Mouse (Mus musculus) MEL (cell line): ENCODE measurements at regions not wholly inside any gene's neighbourhood (a gene's known extent, or its start where the extent isn't known, plus 50 kb on each side); places are given as distances from the start of the nearest gene placed in this dataset.

Source experiments
- DNase-seq: peaks from one replicate; pipeline ENCODE4 v3.0.0; 2011; ENCODE audit warnings: low read depth, low spot score
- H3K27ac ChIP-seq: 2 replicates; pipeline ENCODE4 v1.5.1; 2012; ENCODE audit warnings: low read depth, mild to moderate bottlenecking, control low read depth, low read length, moderate library complexity; ENCODE audit not compliant: control insufficient read depth
- H3K27me3 ChIP-seq, 2 experiments: fragments of 150-350 bp in 1 of 2; sonication (generic) in 1 of 2; 2 replicates each; pipeline ENCODE4 v1.6.1; 2012; ENCODE audit warnings: low read length in 2 of 2, mild to moderate bottlenecking in 2 of 2, improper control_type of control experiment in 1 of 2, moderate library complexity in 1 of 2; ENCODE audit not compliant: insufficient read depth in 2 of 2, control insufficient read depth in 1 of 2
- H3K36me3 ChIP-seq, 2 experiments: 2 replicates each; pipeline ENCODE4 v1.6.1; 2012 to 2014; ENCODE audit warnings: low read length in 2 of 2, improper control_type of control experiment in 1 of 2, inconsistent platforms in 1 of 2, mild to moderate bottlenecking in 1 of 2; ENCODE audit not compliant: insufficient read depth in 2 of 2, control insufficient read depth in 1 of 2
- H3K4me1 ChIP-seq, 2 experiments: fragments of 150-350 bp in 1 of 2; sonication (generic) in 1 of 2; 2 replicates each; pipeline ENCODE4 v1.6.1; 2012; ENCODE audit warnings: low read length in 2 of 2, improper control_type of control experiment in 1 of 2, mild to moderate bottlenecking in 1 of 2; ENCODE audit not compliant: insufficient read depth in 2 of 2, control insufficient read depth in 1 of 2
- H3K4me3 ChIP-seq, 2 experiments: fragments of 150-350 bp in 1 of 2; sonication (generic) in 1 of 2; 2 replicates each; pipeline ENCODE4 v1.5.1; 2012; ENCODE audit warnings: low read depth in 2 of 2, low read length in 2 of 2, mild to moderate bottlenecking in 2 of 2, moderate library complexity in 2 of 2, control low read depth in 1 of 2, improper control_type of control experiment in 1 of 2; ENCODE audit not compliant: control insufficient read depth in 1 of 2, insufficient read depth in 1 of 2
- H3K79me2 ChIP-seq: 2 replicates; pipeline ENCODE4 v1.6.1; 2012; ENCODE audit warnings: mild to moderate bottlenecking, low read length, moderate library complexity; ENCODE audit not compliant: control insufficient read depth, poor library complexity, insufficient read depth
- H3K9ac ChIP-seq: 2 replicates; pipeline ENCODE4 v1.6.1; 2012; ENCODE audit warnings: low read depth, mild to moderate bottlenecking, control low read depth, low read length, moderate library complexity; ENCODE audit not compliant: control insufficient read depth, poor library complexity, severe bottlenecking
- H3K9me3 ChIP-seq: fragments of 150-350 bp; sonication (generic); replicated peaks from 2 replicates; pipeline ENCODE4 v1.6.1; 2012; ENCODE audit warnings: mild to moderate bottlenecking, low read length, improper control_type of control experiment, moderate library complexity; ENCODE audit not compliant: insufficient read depth
- BHLHE40 ChIP-seq: IDR thresholded peaks from 2 replicates; pipeline ENCODE4 v1.6.1; 2012; ENCODE audit warnings: low read depth, mild to moderate bottlenecking, inconsistent platforms, low read length, improper control_type of control experiment, borderline replicate concordance
- CHD1 ChIP-seq: IDR thresholded peaks from 2 replicates; pipeline ENCODE4 v1.6.1; 2012; ENCODE audit warnings: low read depth, mild to moderate bottlenecking, inconsistent platforms, low read length, improper control_type of control experiment
- CTCF ChIP-seq, 3 experiments: IDR thresholded peaks in 2 of 3; conservative IDR thresholded peaks in 1 of 3; 2 replicates each; pipeline ENCODE4 v1.5.1; 2011 to 2012; ENCODE audit warnings: low read length in 3 of 3, low read depth in 2 of 3, mild to moderate bottlenecking in 2 of 3, improper control_type of control experiment in 1 of 3, inconsistent platforms in 1 of 3, mixed read lengths in 1 of 3, moderate library complexity in 1 of 3; ENCODE audit not compliant: control insufficient read depth in 1 of 3, insufficient read depth in 1 of 3, poor library complexity in 1 of 3, severe bottlenecking in 1 of 3
- ELF1 ChIP-seq: IDR thresholded peaks from 2 replicates; pipeline ENCODE4 v1.6.1; 2014; ENCODE audit warnings: low read depth, mild to moderate bottlenecking, inconsistent platforms, low read length, improper control_type of control experiment, moderate library complexity
- ETS1 ChIP-seq: IDR thresholded peaks from 2 replicates; pipeline ENCODE4 v1.6.1; 2012; ENCODE audit warnings: low read depth, mild to moderate bottlenecking, inconsistent platforms, low read length, improper control_type of control experiment, moderate library complexity
- HCFC1 ChIP-seq: IDR thresholded peaks from 2 replicates; pipeline ENCODE4 v1.6.1; 2012; ENCODE audit warnings: low read depth, mild to moderate bottlenecking, inconsistent platforms, low read length, improper control_type of control experiment, moderate library complexity
- KAT2A ChIP-seq: conservative IDR thresholded peaks from 2 replicates; pipeline ENCODE4 v1.6.1; 2012; ENCODE audit warnings: low read depth, low read length, improper control_type of control experiment, inconsistent platforms
- MAFK ChIP-seq: IDR thresholded peaks from 2 replicates; pipeline ENCODE4 v1.6.1; 2011; ENCODE audit warnings: low read depth, mild to moderate bottlenecking, low read length, improper control_type of control experiment, borderline replicate concordance
- MAX ChIP-seq: IDR thresholded peaks from 2 replicates; pipeline ENCODE4 v1.6.1; 2011; ENCODE audit warnings: low read length, improper control_type of control experiment
- MEF2A ChIP-seq: IDR thresholded peaks from 2 replicates; pipeline ENCODE4 v1.6.1; 2014; ENCODE audit warnings: low read depth, mild to moderate bottlenecking, inconsistent platforms, low read length, improper control_type of control experiment; ENCODE audit not compliant: poor library complexity, insufficient replicate concordance, severe bottlenecking; ENCODE audit errors: extremely low read depth
- NRF1 ChIP-seq: IDR thresholded peaks from 2 replicates; pipeline ENCODE4 v1.6.1; 2014; ENCODE audit warnings: low read depth, mild to moderate bottlenecking, inconsistent platforms, low read length, improper control_type of control experiment, moderate library complexity; ENCODE audit not compliant: poor library complexity, insufficient read depth, severe bottlenecking
- POLR2AphosphoS5 ChIP-seq: IDR thresholded peaks from 2 replicates; pipeline ENCODE4 v1.6.1; 2012; ENCODE audit warnings: low read depth, borderline replicate concordance, mild to moderate bottlenecking, inconsistent platforms, low read length, moderate library complexity, mixed read lengths
- RCOR1 ChIP-seq: IDR thresholded peaks from 2 replicates; pipeline ENCODE4 v1.6.1; 2012; ENCODE audit warnings: low read depth, mild to moderate bottlenecking, inconsistent platforms, low read length, improper control_type of control experiment
- SIN3A ChIP-seq: IDR thresholded peaks from 2 replicates; pipeline ENCODE4 v1.6.1; 2012; ENCODE audit warnings: low read length, improper control_type of control experiment, inconsistent platforms
- SMC3 ChIP-seq: IDR thresholded peaks from 2 replicates; pipeline ENCODE4 v1.6.1; 2011; ENCODE audit warnings: low read depth, low read length, improper control_type of control experiment
- TAL1 ChIP-seq: IDR thresholded peaks from 2 replicates; pipeline ENCODE4 v1.6.1; 2012; ENCODE audit warnings: mild to moderate bottlenecking, inconsistent platforms, low read length, moderate library complexity, mixed read lengths
- TCF12 ChIP-seq: IDR thresholded peaks from 2 replicates; pipeline ENCODE4 v1.6.1; 2014; ENCODE audit warnings: low read depth, mild to moderate bottlenecking, inconsistent platforms, low read length, improper control_type of control experiment, moderate library complexity
- UBTF ChIP-seq: IDR thresholded peaks from 2 replicates; pipeline ENCODE4 v1.6.1; 2012; ENCODE audit warnings: low read depth, mild to moderate bottlenecking, inconsistent platforms, low read length, improper control_type of control experiment, moderate library complexity, borderline replicate concordance; ENCODE audit not compliant: insufficient read depth
- USF1 ChIP-seq: IDR thresholded peaks from 2 replicates; pipeline ENCODE4 v1.6.1; 2014; ENCODE audit warnings: low read depth, mild to moderate bottlenecking, inconsistent platforms, low read length, improper control_type of control experiment, moderate library complexity
- ZKSCAN1 ChIP-seq: IDR thresholded peaks from 2 replicates; pipeline ENCODE4 v1.6.1; 2012; ENCODE audit warnings: low read depth, mild to moderate bottlenecking, inconsistent platforms, low read length, improper control_type of control experiment, moderate library complexity
- ZMIZ1 ChIP-seq: IDR thresholded peaks from 2 replicates; pipeline ENCODE4 v1.6.1; 2012; ENCODE audit warnings: low read depth, mild to moderate bottlenecking, inconsistent platforms, low read length, improper control_type of control experiment, moderate library complexity

- H3K36me3 ChIP-seq, result no peaks in the 10 kb centered on the region
- no peak overlapping the region for H3K4me3 ChIP-seq
- H3K79me2 ChIP-seq, result no peaks in the 10 kb centered on the region
- no peak overlapping the region for H3K9ac ChIP-seq
- H3K27ac ChIP-seq, result no peak overlapping the region
- DNase-seq, result no peak
- no peaks in the 10 kb centered on the region for H3K9me3 ChIP-seq
- no peaks in the 10 kb centered on the region for H3K4me1 ChIP-seq
- no peak for TF ChIP-seq NRF1
- TF ChIP-seq MAFK, result no peak
- no peak for TF ChIP-seq SIN3A
- TF ChIP-seq ZMIZ1, result no peak
- no peak for TF ChIP-seq HCFC1
- no peak for TF ChIP-seq TAL1
- TF ChIP-seq MAX, result no peak
- no peak for TF ChIP-seq KAT2A
- TF ChIP-seq RCOR1, result no peak
- TF ChIP-seq SMC3, result no peak
- TF ChIP-seq USF1, result no peak
- TF ChIP-seq CTCF (IDR thresholded peaks at IDR 0.05 in 2 of 3, conservative IDR thresholded peaks at IDR 0.05 in 1 of 3; ENCODE audit: control insufficient read depth in 1 of 3, insufficient read depth in 1 of 3, low read depth in 2 of 3, low read length in 3 of 3, poor library complexity in 1 of 3, severe bottlenecking in 1 of 3), result no peak
- no peak for TF ChIP-seq BHLHE40
- no peak for TF ChIP-seq ETS1
- TF ChIP-seq ZKSCAN1, result no peak
- H3K27me3 ChIP-seq, result no peaks in the 10 kb centered on the region
These were observed 355.1 kb downstream of the Slc4a3 start for GRCm38 (mm10) chr1:75901146-75901545.

- no peak overlapping the region for H3K27ac ChIP-seq
- no peak overlapping the region for H3K9ac ChIP-seq
- no peak overlapping the region for H3K4me3 ChIP-seq
- DNase-seq, result no peak
- no peaks in the 10 kb centered on the region for H3K4me1 ChIP-seq
- H3K9me3 ChIP-seq, result no peaks in the 10 kb centered on the region
- H3K36me3 ChIP-seq, result no peaks in the 10 kb centered on the region
- no peaks in the 10 kb centered on the region for H3K79me2 ChIP-seq
- no peaks in the 10 kb centered on the region for H3K27me3 ChIP-seq
- TF ChIP-seq MEF2A (no peak), ETS1 (no peak), SIN3A (no peak), UBTF (no peak), NRF1 (no peak), TCF12 (no peak), POLR2AphosphoS5 (no peak), CHD1 (no peak), TAL1 (no peak), ELF1 (no peak), CTCF (IDR thresholded peaks at IDR 0.05 in 2 of 3, conservative IDR thresholded peaks at IDR 0.05 in 1 of 3; ENCODE audit: control insufficient read depth in 1 of 3, insufficient read depth in 1 of 3, low read depth in 2 of 3, low read length in 3 of 3, poor library complexity in 1 of 3, severe bottlenecking in 1 of 3) (no peak), SMC3 (no peak), ZKSCAN1 (no peak)
- TF ChIP-seq, all 39 proteins: peak for 0
These were observed 359.8 kb downstream of the Slc4a3 start for GRCm38 (mm10) chr1:75905699-75906470.
